Mouse (Mus musculus) embryo, embryonic 10.5 days (tissue): ENCODE measurements at regions not wholly inside any gene's neighbourhood (a gene's known extent, or its start where the extent isn't known, plus 50 kb on each side); places are given as distances from the start of the nearest gene placed in this dataset.
"Not testable (repeated sequence)": the region's sequence is repeated elsewhere in the genome, so short reads cannot be mapped to it uniquely, and the experiment has no call there.

ENCODE experiments used
- DNase-seq: peaks from one replicate; pipeline ENCODE4 v3.0.0-alpha.2; 2015; ENCODE audit warnings: low spot score

DNA sequence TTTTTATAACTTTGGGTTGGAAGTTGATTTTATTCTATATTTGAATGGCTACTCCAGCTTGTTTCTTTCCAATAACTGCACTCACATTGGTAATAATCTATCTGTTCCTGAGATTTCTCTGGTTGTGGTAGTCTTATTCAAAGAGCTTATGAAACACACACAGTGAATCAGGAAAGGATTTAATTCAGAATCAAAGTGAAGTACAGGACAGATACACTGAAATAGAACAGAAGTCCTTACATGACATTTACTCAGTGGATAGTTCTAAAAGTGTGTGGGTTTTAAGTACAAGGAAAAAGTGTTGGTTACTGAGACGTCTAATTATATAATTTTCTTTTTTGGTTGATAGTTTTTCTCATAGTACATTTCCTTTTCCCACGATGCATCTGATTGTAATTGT is 859.7 kb downstream of the Rpia start:
- no peak for DNase-seq

DNA sequence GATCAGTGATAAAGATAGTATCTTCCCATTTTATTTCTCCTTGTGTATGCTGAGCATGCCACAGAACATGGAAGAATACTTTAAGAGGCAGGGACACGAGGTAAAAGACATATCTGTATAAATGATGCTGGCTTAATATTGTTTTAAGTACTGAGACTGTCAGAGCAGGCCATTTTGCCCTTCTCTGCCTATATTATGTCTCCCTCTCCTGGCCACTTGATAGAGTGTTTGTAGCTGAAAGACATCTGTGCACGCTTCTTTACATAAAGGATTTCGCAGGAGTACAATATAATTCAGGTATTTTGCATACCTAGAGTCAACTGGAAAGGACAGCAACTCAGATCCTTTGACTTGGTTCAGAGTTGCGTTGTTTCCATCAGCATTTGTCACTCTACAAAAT is 877.3 kb downstream of the Rpia start:
- DNase-seq, result peak; percentile 9

DNA sequence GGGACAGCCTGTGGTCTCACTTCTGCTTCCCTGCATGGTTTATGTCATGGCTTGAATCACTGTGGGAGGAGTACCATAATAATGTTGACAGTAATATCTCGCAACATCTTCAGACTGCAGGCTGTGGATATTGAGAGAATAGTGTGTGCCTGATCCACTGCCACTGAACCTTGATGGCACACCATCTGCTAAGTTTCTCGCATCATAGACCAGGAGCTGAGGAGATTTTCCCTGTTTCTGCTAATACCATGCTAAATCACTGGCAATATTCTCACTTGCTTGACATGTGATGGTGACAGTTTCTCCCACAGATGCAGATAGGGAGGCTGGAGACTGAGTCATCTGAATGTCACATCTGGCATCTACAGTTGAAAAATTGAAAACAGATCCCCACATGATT is 912.7 kb downstream of the Rpia start:
- no peak for DNase-seq

DNA sequence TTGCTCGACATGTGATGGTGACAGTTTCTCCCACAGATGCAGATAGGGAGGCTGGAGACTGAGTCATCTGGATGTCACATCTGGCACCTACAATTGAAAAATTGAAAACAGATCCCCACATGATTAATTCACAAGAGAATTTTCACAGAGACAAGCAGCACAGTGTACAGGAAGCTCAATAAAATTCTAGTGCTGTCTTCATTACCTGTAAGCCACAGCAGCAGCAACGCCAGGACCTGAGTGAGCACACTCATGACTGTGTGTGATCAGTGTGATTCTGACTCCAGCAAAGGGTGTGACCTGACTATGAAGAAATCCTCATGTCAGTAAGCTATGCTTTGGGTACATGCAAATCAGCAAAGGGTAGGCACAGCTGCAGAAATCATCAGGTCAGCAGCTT is 933.4 kb downstream of the Rpia start:
- not testable (repeated sequence) for DNase-seq

DNA sequence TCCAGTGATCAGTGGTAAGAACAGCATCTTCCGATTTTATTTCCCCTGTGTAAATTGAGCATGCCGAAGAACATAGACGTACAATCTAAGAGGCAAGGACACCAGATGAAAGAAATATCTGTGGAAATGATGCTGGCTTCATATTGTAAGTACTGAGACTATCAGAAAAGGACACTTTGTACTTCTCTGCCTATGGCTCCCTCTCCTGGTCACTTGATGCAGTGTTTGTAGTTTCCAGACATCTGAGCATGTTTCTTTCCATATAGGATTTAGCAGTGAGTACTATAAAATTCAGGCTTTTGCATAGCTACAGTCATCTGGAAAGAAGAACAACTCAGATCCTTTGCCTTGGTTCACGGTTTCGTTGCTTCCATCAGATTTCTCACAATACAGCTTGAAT is 963.4 kb downstream of the Rpia start:
- peak; percentile 34 for DNase-seq

DNA sequence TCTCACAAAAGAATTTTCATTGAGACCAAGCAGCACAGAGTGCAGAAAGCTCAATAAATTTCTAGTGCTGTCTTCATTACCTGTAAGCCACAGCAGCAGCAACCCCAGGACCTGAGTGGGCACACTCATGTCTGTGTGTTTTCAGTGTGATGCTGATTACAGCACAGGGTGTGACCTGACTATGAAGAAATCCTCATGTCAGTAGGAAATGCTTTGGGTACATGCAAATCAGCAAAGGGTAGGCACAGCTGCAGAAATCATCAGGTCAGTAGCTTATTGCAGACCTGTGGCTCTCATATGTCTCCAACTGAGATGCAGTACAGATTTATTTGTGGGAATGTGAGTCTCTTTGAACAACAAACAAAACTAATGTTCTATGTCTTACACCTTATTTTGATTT is 977.1 kb downstream of the Rpia start:
- not testable (repeated sequence) for DNase-seq

DNA sequence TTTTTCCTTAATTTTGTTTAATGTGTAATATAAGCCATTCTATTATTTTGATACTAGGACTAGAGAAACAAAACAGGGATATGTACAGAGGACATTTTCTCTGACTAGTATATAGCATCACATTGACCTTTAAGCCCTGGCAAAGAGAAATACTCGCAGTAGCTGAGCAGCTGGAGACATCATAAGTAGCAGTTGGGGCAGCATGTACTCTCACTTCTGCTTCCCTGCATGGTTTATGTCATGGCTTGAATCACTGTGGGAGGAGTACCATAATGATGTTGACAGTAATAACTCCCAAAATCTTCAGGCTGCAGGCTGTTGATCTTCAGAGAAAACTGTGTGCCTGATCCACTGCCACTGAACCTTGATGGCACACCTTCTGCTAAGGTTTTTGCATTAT is 977.7 kb downstream of the Rpia start:
- DNase-seq, result not testable (repeated sequence)

DNA sequence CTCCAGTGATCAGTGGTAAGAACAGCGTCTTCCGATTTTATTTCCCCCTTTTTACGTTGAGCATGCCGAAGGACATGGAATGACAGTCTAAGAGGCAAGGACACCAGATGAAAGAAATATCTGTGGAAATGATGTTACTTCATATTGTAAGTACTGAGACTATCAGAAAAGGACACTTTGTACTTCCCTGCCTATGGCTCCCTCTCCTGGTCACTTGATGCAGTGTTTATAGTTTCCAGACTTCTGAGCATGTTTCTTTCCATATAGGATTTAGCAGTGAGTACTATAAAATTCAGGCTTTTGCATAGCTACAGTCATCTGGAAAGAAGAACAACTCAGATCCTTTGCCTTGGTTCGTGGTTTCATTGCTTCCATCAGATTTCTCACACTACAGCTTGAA is 1011.7 kb downstream of the Rpia start:
- peak; percentile 23 for DNase-seq

DNA sequence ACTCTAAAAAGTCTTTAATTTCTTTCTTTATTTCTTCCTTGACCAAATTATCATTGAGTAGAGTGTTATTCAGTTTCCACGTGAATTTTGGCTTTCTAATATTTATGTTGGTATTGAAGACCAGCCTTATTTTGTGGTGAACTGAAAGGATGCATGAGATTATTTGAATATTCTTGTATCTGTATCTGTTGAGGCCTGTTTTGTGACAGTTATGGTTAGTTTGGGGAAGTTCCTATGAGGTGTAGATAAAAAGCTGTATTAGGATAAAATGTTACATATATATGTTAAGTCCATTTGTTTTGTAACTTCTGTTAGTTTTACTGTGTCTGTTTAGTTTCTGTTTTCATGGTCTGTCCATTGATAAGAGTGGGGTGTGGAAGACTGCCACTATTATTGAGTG is 1014.7 kb downstream of the Rpia start:
- DNase-seq, result not testable (repeated sequence)

DNA sequence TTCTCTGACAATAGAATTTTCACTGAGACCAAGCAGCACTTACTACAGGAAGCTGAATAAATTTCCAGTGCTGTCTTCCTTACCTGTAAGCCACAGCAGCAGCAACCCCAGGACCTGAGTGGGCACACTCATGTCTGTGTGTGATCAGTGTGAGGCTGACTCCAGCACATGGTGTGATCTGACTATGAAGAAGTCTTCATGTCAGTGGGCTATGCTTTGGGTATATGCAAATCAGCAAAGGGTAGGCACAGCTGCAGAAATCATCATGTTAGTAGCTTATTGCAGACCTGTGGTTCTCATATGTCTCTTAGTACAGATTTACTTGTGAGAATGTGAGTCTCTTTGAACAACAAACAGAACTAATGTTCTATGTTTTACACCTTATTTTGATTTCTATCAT is 1027.2 kb downstream of the Rpia start:
- no peak for DNase-seq

DNA sequence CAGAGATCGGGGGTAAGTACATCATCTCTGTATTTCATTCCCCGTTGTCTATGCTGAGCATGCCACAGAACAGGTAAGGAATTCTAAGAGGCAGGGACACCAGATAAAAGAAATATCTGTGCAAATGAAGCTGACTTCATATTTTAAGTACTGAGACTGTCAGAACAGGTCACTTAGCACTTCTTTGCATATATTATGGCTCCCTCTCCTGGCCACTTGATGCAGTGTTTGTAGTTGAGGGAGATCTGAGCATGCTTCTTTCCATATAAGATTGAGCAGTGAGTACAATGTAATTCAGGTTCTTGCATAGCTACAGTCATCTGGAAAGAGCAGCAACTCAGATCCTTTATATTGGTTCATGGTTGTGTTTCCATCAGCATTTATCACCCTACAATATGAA is 1033.4 kb downstream of the Rpia start:
- peak; percentile 46 for DNase-seq

DNA sequence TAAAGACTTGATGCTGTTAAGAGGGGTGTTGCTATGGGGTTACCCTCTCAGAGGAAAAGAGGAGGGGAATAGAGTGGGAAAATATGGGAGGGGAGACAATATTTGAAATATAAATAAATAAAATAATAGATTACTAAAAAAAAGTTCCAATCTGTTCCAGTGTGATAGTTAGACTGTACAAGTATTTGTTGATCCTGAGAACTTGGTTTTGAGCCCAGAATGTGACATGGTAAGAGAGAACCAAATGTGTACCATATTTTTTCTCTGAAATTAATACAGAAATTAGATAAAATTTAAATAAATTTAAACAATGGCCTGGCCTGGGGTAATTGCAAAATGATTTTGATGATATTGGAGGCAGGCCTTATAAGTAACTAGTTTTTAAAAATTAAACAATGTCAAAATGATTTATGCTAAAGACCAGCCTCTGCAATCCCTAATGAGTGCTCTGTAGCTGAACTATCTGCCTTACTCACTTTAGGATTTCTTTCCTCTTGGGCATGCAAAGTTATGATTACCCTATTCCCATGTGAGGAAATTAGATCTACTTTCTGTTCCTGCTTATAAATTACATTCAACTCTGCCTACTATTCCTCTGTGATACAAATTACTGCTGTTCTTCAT is 1052.9 kb downstream of the Rpia start:
- no peak for DNase-seq

DNA sequence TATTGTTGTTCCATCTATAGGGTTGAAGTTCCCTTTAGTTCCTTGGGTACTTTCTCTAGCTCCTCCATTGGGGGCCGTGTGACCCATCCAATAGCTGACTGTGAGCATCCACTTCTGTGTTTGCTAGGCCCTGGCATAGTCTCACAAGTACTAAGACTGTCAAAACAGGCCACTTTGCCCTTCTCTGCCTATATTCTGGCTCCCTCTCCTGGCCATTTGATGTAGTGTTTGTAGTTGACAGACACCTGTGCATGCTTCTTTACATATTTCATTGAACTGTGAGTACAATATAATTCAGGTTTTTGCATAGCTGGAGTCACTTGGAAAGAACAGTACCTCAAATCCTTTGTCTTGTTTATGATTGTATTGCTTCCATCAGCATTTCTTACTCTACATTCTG is 1059.2 kb downstream of the Rpia start:
- DNase-seq, result peak; percentile 24

DNA sequence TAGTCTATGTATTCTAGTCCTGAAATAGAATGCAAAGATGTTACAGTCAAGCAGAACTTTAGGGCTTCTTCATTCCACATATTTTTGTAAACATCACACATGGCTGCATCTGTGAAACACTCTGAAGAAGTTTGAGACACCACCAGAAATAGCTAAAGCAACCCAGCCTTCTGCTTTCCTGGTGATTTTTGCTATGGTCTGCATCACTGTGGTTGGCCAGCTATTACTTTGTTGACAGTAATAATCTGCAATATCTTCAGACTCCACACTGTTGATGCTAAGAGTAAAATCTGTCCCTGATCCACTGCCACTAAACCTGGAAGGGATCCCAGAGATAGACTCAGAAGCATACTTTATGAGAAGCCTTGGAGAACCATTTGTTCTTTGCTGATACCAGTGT is 1065.7 kb downstream of the Rpia start:
- DNase-seq, result no peak

DNA sequence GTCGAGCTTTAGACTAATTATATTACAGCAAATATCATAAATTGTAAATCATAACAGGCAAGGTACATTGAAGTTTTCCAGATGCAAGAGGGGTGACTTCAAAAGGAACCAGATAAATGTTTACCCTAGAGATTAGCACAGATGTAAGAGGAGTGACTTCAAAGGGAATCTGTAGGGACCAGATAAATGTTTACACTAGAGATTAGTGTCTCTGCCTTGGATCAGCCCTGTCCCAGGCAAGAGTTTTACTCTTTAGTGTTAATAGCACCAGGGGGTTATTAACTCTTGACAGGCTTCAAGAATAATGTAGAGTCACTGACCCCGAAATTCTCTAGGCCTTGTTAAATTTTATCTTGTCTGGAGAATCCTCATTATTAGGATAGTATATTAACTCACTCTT is 1089.2 kb downstream of the Rpia start:
- DNase-seq, result not testable (repeated sequence)

DNA sequence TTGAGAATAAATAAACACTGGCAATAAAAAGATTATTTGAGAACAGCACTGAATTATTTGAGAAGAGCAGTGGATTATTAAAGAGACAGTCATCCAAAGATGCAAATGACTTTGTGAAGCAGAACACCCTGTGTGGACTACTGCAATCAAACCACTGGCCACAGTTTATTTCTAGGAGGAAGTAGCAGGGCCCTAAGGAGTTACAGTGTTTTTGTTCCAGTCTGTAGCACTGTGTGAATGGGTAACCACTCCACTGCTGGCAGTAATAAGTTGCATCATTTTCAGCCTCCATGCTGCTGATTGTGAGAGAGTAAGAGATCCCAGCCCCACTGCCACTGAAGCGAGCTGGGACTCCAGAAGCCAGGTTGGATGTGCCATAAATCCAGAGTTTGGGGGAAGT is 1110.9 kb downstream of the Rpia start:
- no peak for DNase-seq

DNA sequence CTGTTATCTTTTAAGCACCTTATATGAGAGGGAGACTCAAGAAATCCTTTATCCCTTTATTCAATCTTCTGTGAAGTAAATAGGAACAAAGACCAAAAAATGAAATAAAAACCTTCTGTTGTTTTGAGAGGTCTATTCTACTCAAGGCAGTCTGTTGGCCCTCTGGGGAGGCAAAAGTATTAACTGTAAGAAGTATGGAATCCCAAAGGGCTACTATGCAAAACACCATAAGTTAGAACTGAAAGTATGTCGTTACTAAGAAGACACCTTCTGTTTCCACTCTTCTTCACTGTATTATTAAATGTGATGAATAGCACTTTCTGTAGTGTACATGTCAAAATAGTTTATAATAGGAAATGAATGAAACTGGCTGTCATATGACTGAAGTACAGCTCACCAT is 1129.6 kb downstream of the Rpia start:
- DNase-seq, result not testable (repeated sequence)
